Mouse (Mus musculus) 3134 (cell line): ENCODE results near the gene Ubxn11.

Experiments
- DNase-seq: peaks from one replicate; pipeline ENCODE4 v3.0.0-alpha.2; 2011; ENCODE audit warnings: low spot score; ENCODE audit not compliant: insufficient read length; ENCODE audit errors: extremely low read depth

The Ubxn11 gene

DNA sequence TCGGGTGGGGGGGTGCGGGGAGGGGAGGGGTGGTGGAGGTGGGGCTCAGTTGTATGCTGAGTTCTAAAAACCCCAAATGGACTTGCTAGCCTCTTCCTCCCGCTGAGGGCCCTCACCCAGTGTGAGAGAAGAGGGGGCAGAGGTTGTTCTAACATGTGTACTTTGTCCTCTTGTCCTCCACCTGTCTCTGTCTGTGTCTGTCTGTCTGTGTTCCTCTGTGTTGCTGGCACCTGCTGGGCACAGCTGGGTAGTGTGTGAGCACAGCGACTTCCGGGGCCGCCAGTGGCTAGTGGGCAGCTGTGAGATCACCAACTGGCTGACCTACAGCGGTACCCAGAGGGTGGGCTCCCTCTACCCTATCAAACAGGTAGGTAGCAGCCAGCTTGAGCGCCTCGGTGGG lies 13.3 kb upstream of the Ubxn11 start:
- no peak for DNase-seq

DNA sequence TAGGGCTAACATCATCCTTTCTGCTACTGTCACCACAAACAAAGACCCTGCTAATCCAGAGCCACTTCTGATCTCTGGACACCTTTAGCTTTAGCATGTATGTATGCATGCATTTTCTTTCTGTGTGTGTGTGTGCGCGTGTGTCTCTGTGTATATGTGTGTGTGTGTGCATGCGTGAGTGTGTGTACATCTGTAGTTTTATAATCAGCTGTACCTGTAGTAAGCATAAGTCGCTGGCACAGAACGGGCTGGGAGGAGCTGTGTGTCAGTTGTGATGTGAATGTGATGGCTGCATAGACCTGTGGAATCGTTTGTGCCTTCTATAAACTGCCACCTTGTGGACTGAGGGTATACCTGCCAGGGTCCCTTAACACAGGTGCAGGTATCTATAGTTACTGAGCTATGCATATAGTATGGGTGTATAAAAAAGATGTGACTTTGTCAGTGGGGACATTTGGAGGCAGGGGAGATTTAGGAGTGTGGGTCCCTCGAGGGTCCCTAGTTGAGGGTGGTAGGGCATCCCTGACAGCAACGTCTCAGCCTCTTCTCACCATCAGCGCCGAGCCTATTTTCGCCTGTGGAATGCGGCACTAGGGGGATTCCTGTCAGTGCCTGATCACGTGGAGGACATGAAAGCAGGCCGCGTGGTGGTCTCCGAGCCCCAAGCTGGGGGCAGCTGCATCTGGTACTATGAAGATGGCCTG lies 11.7 kb upstream of the Ubxn11 start:
- no peak for DNase-seq

DNA sequence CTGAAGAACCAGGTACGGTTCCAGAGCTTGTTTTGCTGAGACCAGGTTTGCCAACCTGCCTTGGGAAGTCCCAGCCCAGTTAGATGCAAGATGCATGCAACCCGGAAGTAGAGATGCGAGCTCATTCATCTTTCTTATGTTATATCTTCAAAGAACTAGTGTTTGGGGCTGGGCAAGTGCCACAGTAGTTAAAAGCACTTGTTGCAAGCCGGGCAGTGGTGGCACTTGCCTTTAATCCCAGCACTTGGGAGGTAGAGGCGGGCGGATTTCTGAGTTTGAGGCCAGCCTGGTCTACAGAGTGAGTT lies 11.2 kb upstream of the Ubxn11 start:
- no peak for DNase-seq

DNA sequence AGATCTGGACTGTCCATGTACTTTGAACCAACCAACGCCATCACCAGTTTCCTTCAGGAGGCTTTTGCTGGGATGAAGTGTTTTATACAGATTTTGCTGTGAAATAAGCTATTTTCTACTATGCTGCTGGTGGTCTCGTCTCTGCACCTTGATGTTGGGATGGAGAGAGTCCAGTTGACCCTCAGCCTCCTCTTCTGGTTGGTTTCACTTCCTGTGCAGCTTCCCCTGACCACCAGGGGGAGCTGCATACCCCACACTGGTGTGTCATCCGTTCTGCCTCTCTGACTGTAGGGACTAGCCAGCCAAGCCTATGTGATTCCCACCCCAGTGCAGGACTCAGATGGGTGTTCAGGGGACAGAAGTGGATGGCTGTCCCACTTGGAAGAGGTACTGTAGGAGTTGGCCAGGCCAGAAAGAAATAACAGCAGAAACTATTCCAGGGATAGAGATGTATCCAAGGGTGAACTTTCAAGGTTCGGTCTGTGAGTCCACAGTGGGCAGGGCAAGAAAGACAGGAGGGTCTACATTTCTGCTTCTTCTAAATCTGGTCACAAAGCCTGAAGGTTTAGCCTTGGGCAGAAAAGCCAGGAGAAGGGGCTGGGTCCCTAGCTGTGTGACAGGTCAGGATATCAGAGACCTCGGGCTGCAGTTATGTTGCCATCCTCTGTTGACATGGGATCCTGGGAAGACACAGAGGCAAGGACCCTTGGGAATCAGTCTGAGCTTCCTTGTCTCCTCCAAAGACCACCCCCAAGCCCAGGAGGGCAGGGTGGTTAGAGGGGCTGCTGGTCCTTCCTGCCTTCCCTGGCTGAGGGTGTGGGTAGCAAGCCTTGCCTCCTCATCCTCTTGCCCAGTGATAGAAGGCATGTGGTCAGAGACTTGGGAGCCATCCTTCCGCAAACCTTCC lies 9.7 kb upstream of the Ubxn11 start:
- peak; percentile 34 for DNase-seq

DNA sequence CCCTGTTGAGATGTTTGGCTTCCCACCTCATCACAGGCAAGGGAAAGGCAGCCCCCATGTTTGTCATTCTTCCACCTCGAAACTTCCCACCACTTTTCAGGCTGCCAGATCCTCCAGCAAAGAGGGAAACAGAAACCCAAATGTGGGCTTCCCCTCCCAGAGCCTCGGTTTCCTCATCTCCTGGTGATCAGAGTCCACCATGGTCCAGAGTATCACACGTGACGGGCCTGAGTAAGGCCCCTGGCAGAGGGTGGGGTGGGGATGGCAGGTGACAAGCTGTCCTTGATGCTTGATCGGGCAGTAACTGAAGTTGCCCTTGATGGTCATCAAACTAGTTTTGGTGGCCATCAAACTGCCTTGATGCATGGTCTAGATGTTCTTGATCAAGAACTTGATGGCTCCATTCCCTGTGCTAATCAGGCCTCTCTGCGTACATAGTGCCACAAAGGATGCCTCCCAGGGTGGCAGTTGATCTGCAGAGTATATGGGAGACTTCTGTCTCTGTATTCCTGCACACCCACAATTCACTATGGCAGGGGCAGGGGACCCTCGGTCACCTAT lies 8.3 kb upstream of the Ubxn11 start:
- no peak for DNase-seq

DNA sequence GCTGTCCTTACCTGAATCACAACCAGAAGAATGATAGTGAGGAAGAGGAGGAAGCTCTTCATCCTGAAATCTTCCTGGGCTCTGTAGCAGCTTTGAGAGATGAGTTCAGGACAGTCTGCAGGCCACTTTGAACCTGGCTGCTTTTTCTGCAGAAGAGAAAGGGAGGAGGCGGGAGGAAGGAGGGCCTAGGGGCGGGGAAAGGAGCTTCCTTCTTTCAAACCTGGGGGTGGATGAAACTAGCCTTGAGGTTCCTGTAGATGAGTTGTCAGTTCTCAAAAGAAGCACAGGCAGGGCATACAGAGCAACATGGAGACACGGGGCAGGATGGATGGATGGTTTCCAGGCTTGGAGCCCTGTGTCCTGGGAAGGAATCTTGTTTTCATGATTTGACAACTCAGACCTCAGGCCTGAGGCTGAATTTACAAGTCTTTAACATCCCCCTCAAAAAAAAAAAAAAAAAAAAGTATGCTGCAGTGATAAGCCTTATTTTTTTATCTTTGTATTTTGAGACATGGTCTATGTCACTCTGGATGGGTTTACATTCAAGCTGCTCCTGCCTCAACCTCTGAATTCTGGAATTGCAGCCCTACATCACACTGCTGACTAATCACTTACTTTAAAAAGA lies 7.3 kb upstream of the Ubxn11 start, which contains the start of gene Cd52:
Gene Cd52 (minus strand): TSS at position 160 of the 625 bp plus-strand sequence.
- no peak for DNase-seq

DNA sequence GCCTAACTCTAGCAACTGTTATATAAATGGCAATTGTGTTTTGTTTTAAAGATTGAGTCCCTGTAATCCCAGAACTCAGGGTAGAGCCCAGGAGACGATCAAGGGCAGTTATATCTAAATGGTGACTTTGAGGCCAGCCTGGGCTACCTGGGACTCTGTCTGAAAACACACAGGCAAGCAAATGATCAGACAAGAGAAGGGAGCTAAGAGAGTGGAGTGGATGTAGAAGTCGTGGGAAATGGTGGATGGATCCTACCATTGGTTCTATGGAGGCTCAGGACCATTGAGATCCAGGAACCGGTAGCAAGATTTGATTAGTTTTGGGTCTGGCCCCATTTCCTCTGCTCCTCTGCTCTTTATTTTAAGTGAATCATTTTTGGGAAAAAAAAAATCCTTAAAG lies 6.2 kb upstream of the Ubxn11 start:
- no peak for DNase-seq

DNA sequence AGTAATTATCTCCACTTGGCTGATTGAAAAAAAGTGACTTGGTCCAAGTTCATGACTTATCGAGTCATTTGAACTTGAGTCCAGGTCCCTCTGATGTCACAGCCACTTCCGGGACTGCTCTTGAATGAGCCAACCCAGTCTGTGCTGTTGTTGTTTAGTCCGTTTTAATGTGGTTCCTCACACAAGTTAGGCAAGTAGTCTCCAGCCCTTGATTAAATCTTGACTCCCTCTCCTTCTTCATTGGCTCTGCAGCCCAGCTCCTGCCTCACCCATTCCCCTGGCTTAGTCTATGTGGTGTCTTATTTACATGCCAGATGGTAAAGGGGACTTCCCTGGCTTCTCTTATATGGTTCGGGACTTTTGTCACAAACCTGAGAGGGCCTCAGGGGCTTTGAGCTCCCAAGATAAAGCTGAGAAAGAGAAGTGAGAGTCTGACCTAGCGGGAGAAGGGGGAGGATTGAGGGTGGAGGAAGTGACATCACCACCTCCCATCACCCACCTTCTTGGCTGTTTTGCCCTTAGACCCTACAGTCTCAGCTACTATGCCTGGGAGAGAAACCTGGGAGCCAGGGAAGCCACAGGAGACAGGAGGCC lies 5.3 kb upstream of the Ubxn11 start:
- DNase-seq, result no peak

DNA sequence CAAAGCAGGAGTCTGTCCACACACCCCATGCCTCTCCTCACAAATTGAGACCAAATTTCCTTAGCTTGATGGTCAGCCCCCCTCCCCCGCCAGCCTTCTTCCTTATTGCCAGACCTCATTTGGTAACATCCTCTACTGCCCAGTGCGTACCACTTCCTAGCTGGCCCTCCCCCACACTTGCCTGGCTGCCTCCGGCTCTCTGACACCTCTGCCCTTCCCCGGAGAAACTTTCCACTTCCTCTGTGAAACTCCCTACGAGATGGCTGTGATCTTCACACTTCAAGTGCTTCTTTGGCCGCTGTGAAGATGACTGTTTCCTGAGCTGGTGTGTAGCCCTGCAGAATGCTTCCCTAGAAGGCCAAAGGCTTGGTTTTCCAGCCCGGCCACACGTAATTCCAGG lies 3.7 kb upstream of the Ubxn11 start:
- no peak for DNase-seq

DNA sequence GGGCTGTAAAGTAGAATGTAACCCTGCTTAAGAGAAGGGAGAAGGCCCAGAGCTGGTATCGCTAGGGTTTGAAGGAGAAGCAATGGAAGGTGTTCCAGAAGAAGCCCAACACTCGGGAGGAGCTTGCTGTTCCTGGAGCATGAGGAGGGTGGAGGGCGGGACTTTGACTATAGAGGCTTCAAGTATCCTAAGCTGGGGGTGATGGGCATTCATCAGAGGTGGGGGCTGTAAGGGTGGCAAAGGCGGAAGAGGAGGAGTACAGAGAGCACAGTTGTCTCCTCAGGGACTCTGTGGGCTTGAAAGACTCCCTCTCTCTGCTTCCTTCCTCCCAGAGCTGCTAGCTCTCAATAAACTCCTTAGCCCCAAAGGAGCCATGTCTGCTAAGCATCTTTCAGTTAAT lies 2.1 kb upstream of the Ubxn11 start:
- DNase-seq, result no peak

DNA sequence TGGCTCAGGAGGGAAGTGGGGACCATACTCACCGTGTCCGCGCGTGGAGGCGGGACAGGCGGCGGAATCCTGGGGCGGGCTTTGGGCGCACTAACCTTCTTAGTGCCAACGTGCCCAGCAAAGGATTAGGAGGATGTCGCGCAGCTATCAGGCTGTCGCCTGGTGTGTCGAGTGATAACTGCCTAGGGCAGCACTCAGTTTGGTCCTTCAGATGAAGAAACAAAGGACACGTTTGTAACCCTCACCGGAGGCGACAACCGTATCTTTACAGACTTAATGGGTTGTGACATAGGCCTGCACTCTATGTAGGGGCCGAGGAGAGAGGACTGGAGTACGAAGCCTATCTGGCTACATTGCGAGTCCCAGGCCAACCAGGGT lies 361 bp downstream of the Ubxn11 start:
- no peak for DNase-seq

DNA sequence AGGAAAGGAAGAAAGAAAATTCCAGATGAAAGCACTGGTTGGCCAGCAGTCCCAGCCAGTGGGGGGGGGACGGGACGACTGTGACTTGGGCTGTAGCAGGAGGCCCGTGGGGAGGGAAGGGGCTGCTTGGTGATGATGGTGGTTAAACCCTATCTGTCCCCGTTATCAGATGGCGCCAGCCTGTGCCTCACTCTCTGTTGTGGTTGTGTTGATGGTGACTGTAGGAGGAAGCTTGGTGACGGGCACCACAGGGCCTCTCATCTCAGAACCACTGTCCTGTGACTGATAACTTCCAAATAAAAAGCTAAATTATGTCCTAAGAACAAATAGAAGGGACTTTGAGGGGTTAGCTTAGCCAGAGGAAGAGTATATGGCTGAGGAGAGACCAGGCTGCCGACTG lies 3.7 kb downstream of the Ubxn11 start:
- DNase-seq, result no peak

DNA sequence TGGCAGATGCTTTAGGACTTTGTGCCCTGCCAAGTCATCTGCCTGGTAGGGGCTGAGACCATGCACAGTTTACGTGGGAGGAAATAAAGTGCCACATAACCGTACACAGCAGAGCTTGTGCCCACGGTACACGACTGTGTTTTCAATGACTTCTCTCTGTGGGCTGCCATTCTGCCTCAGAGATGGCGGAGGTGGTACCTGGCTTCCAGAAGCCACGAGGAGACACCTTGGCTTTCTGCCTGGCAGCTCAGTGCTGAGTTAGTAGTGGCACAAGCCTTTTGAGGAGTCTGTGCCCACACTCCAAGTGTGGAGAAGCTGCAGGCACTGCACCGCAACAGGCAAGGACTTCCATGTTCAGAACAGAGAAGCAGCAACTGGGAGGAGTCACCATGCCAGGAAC lies 5.4 kb downstream of the Ubxn11 start:
- no peak for DNase-seq

DNA sequence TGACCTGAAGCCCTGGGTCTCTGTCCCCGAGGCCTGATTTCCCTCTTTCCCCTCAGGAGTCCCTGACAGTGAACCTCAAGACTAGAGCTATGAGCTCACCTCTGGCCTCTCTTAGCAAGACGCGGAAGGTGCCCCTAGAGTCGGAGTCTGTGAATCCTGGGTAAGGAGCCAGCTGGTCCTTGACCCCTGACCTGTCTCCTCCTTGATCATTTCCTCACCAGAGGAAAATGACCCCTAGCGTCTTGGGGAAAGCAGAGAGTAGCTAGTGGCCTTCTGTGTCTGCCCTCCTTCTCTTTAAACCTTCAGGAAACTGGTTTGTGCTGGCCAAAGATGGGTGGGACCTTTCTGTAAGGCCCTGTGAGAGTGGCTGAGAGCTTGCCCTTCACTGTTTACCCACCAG lies 5.8 kb downstream of the Ubxn11 start:
- DNase-seq, result no peak

DNA sequence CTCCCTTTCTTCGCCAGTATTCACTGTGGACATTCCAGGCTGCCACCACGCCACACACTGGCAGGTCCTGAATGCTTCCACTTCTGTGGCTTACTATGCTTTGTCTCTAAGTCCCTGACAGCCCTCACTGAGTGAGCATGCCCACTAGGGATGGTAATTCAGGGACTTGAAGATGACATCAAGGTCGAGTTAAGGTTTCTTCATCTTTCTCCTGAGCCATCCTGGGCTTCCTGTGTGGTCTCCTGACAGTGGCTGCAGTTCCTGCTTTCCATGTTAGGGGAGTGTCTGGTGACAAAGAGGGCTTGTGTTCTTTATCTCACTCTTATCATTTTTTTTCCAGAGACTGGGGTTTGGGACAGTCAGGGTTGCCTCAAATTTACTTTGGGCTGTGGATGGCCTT lies 8.3 kb downstream of the Ubxn11 start:
- DNase-seq, result no peak

DNA sequence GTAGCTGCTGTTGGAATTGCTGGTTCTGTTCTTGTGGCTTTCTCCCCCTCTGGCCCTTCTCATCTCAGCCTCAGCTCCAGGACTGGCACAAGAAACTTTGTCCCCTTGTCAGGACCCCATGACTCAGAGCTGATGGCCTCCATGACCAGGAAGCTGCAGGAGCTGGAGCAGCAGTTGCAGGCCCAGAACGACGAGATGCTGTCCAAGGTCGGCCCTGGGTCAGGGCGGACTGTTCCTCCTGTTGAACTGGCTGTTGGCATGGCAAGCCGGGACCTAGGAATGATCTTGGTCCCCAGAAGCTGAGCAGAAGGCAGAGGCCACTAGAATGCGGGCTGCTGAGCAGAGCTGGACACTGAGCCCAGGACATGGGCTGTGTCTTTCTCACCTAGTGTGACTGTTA lies 10.0 kb downstream of the Ubxn11 start:
- DNase-seq, result no peak

DNA sequence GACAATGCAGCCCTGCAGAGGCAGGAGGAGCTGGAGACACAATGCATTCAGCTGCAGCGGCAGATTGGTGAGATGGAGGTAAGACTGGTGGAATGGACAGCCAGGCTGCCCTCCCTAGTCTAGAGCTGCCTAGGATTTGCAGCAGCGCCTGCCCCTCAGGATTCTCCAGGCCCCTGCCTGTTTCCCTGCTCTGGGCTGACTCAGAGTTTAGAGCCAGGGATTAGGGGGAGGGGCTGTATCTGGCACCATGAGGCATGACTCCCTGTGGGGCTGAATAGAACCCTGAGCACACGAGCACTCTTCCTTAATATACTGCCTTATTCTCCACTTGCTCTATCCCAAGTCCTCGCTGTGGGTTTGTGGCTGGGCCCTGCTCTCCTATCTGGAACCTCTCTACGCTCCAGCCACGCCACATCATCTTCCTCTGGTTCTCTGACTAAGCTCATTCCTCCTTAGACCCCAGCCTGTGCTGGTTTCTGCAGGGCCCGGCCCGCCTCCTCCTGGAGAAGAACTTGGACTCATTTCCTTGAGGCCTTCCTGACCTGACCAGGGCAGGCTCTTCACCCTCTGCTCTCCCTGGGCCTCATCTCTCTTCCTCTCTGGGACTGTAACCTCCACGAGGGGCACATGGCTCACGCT lies 11.1 kb downstream of the Ubxn11 start:
- peak; percentile 44 for DNase-seq

DNA sequence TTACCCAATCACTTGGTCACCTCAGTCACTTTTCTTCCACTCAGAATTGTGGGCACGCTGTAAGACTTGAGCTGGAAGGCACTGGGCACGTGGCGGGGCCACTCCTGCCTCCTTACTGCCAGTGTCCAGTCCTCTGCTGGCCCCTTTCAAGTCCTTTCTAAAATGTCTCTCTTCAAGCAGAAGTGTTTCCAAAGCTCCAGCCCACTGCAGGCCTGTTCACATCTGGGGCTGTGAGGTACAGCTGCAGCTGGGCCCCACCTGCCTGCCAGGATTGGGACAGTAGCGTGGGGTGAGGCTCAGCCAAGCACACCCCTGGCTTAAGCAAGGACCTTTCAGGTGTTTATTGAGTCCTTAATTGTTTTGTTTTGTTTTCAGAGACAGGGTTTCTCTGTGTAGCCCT lies 11.7 kb downstream of the Ubxn11 start:
- DNase-seq, result no peak

DNA sequence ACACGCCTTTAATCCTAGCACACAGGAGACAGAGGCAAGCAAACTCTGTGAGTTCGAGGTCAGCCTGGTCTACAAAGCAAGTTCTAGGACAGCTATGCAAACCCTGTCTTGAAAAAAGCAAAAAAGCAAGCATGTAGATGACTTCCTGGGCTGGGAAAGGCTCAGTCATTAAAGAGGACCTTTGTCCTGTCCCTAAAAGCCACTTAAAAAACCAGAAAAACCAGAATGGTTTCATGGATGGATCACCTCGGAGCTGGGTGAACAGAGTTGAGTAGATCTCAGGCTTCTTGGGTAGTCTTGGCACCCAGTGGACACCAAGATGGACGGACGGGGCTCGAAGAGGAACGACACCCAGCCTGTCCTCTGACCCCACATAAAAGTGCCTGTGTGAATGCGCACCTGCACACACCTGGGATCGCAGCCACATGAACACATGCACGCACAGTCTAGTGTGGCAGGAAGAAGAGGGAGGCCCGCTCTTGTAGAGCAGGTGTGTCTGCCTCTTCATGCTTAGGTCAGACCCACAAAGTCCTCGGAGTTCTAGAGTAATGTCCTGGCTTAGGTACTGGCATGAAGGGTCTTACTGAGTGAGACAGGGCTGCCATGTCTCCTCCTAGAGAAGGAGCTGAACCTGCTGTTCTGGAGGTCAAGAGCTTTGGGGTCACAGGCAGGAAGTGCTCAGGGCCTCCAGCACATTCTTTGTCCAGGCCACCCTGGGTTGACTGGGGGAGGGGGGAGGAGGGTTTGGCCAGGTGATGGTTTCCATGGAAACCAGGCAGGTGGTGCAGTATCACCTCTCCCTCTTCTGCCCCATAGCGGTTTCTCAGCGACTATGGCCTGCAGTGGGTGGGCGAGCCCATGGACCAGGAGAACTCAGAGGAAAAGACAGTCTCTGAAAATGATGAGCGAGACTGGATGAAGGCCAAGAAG lies 13.1 kb downstream of the Ubxn11 start:
- no peak for DNase-seq

DNA sequence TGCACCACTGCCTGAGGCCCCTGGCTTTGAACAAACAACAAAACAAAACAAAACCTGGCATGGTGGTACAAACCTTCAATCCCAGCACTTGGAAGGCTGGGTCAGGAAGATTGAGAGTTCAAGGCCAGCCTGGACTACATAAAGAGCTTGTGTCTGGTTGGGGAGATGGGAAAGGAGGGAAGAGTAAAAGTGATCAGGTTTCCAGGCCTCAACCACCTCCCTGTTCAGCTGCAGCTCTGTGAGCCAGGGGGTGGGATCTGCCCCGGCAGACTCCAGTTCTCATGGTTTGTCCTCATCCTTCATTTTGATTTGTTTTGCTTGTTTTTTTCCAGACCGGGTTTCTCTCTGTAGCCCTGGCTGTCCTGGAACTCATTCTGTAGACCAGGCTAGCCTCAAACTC lies 14.1 kb downstream of the Ubxn11 start:
- DNase-seq, result no peak
